Mouse (Mus musculus): ENCODE data around the gene Usp2.
A peak's percentile ranks its signal among the peaks of the same experiment; 100 is the strongest.

Usp2 gene

DNA sequence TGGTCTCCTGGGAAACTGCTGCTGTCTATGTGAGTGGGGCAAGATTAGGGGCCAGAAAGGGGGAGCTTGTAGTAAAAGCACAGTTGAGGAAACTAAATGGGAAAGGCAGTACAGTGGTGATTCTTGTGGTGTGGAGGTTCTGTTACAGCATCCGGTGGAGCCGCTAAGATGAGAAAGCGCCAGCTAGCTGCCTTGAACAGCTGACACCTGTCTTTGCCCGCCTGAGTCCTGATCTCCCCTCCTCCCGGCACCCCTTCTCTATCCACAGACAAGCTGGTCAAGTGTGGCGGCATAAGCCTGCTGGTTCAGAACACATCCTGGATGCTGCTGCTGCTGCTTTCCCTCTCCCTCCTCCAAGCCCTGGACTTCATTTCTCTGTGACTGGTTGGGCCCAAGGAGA lies 19.8 kb upstream of the Usp2 start:
- no peak for DNase-seq

DNA sequence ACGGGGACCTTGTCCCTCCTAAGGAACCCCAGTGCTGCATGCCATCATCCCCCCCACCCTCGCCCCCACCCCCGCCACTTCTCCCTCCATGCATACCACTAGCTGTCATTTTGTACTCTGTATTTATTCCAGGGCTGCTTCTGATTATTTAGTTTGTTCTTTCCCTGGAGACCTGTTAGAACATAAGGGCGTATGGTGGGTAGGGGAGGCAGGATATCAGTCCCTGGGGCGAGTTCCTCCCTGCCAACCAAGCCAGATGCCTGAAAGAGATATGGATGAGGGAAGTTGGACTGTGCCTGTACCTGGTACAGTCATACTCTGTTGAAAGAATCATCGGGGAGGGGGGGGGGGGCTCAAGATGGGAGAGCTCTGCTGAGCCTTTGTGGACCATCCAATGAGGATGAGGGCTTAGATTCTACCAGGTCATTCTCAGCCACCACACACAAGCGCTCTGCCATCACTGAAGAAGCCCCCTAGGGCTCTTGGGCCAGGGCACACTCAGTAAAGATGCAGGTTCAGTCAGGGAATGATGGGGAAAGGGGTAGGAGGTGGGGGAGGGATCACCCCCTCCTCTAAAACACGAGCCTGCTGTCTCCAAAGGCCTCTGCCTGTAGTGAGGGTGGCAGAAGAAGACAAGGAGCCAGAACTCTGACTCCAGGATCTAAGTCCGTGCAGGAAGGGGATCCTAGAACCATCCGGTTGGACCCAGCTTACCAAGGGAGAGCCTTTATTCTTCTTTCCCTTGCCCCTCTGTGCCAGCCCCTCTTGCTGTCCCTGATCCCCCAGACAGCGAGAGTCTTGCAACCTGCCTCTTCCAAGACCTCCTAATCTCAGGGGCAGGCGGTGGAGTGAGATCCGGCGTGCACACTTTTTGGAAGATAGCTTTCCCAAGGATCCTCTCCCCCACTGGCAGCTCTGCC lies 19.0 kb upstream of the Usp2 start:
- DNase-seq: peak; percentile 90

DNA sequence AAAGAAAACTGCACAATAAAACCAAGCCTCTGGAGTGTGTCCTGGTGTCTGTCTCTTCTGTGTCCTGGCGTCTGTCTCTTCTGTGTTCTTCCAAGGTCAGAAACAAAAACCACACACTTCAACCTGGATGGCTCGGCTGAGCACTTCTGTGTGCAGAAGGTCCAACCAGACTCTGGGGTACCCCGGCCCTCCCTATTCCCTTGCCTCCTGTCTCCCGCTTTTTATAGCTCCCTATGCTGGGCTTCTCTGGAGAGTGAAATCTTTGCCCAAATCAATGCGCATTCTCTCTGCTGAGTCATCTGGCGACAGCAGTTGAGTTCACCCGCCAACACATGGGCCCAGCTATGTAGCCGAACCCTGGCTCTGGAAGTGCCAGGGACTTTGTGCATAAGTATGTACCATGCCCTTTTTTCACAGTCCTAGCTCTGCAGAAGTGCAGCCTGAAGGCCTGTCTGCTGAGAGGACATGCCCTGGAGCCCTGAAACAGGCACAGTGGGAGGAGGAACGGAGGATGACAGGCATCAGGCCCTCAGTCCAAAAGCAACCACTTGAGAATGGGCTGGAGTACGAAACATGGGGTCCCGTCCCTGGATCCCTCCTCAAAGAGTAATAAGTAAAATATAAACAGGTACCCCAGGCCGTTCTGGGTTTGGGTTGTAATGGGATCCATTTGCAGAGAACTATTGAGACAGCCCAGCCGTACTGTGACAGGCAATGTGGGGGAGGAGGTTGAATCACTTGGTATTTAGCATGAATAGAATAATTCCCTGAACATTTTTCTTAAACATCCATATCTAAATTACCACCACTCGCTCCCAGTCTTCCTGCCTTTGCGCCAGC lies 18.1 kb upstream of the Usp2 start:
- DNase-seq: peak; percentile 91

DNA sequence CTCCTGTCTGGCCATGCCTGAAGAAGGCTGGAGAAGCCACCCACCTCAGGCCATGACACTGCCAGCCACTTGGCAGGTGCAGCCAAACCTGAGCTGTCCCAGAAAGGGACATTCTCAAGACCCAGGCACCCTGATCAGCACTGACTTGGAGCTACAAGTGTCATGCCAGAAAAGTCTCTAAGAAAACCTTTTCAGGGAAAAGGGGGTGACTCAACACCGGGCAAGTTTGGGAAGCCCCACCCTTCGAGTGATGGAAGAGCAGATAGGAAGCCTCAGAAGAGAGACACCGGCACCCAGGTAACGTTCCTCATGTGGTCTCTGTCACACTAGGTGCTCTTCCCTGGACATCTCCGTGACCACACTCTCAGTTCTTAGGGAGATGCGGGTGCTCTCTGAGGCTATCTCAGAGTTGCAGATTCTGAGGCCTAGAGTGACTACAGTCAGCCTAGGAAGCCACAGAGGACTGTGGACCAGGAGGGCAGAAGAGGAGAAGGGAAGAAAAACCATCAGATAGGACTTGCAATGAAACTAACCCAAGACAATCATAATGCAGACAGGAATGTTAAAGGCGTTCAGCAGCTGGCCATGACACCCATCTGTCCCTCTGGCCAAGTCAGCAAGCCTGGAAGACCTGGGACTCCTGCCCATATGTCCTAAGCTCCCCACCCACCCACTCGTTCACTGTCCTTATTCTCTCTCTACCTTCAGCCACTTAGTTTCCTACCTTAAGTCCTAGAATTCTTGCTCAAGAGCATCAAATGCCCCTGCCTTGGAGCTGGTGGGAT lies 17.2 kb upstream of the Usp2 start:
- DNase-seq: no peak

DNA sequence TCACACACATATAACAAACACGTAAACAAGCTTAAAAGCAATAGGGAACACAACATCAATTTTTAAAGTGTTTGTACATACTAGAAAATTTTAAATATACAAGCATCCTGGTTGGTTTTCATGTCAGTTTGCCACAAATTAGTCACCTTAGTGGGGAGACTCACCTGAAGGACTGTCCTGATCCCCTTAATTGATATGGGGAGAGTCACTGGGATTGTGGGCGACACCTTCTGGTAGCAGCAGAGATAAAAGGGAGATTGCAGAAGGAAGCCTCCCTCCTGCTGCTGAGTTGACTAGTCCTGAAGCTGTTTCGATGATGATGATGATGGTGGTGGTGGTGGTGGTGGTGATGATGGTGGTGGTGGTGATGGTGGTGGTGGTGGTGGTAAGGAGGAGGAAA lies 14.0 kb upstream of the Usp2 start:
- DNase-seq: no peak

DNA sequence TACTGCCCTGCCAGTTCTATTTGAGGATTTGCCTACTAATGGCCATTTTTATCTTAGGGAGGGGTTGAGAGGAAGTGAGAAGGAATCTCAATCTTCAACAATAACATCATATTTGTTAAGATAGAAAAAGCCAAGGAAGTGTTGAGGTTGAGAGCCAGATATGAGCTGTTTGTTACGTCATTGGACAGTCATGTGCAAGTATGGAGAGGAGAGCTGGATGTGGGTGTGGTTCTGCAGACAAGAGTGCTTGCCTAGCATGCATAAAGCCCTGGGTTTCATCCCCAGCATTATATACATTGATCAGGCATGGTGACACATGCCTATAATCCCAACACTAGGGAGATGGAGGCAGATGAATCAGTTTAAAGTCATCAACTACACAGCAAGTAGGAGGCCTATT lies 12.9 kb upstream of the Usp2 start:
- DNase-seq: no peak

DNA sequence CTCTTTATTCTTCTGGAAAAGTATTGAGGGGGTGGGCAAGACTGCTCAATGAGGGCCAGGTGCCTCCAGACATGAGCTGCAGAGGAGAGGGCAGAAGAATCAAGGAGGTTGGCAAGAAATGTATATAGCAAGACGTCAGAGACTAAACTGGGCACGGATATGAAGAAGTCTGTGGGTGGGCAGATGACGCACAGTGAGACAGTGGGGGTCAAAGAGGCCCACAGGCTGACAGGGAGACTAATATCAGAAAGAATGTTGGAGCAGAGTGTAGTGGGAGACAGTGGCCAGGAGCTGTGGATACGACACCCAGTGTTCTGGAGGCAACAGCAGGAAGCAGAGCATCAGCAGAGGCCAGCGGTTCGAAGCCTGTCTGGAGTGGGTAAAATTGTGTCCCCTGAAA lies 8.2 kb upstream of the Usp2 start:
- no peak for DNase-seq

DNA sequence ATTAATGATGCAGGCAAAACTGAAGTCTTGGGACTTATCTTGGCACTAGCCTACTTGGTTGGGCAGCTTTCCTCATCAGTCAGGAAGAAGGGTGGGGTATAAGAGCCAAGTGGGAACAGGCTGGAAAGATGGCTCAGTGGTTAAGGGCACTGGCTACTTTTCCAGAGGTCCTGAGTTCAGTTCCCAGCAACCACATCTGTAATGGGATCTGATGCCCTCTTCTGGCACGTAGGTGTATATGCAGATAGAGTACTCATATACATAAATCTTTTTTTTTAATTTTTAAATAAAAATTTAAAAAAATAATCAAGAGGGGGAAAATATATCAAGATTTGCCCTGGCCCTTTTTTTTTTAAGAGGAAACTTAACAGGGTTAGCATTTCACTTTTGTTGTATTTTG lies 1.6 kb upstream of the Usp2 start:
- DNase-seq: peak; percentile 31

DNA sequence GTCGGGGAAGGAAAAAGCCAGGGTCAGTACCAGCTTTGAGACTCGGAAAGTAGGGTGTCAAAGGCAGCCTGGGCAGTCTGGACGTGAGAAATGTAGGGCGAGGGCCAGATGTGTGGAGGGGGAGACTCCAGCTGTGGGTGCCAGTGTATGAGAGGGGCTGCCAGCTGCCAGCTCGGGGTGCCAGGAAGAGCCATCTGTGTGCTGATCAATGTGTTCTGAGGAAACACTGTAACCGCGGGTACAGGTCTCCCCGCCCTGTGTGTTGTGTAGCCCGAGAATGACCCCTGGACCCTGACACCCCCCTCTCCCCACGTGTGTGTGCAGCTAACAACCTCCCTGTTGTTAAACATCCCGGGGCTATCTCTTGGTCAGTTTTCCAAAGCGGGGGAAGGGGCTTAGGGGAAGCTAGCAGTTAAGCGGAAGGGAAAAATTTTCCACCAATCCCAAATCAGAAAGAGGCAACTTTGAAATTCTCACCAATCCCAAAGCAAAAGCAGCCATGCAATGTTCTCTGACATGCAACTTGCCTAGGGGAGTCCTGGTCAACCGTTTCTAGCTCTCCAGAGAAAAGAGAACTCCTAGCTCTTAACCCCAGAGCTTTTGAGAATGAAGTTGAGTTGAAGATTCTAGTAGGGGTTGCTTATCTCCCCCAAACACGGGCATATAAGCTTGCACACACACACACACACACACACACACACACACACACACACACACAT lies 579 bp downstream of the Usp2 start:
- DNase-seq: no peak

DNA sequence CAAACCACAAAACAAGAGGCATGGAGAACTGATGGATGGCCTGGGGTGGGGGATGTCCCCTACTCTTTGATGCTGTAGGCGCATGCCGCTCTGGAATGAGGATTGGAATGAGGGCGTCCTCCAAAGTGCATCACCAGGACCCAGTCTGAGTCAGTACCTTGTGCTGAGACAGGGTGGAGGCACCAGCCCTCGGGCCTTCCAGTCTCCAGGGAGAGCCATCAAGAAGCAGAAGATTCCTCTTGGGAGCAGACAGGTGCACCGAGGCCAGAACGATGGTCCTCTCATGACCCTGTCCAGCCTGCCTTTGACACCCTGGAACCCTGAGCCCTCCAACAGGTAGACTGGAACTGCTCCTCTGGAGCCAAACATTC lies 1.1 kb downstream of the Usp2 start:
- peak; percentile 62 for DNase-seq

DNA sequence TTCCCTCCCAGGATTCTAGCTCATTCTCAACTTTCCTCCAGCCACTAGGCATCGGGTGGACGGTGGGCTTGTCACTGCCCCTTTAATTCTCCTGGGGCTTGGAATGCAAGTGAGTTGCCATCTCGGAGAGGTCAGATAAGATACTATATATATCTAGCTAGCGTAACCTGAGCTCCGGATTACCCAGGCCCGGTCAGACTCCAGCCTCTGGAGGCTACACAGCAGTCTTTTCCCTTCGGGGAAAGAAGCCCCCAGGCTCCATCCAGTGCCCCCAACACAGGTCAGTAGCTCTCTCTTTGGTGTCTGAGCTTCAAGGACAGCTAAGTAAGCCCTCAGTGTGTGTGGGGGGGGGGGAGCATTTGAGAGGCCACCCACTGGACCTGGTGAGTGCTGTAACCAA lies 2.4 kb downstream of the Usp2 start:
- DNase-seq: peak; percentile 43

DNA sequence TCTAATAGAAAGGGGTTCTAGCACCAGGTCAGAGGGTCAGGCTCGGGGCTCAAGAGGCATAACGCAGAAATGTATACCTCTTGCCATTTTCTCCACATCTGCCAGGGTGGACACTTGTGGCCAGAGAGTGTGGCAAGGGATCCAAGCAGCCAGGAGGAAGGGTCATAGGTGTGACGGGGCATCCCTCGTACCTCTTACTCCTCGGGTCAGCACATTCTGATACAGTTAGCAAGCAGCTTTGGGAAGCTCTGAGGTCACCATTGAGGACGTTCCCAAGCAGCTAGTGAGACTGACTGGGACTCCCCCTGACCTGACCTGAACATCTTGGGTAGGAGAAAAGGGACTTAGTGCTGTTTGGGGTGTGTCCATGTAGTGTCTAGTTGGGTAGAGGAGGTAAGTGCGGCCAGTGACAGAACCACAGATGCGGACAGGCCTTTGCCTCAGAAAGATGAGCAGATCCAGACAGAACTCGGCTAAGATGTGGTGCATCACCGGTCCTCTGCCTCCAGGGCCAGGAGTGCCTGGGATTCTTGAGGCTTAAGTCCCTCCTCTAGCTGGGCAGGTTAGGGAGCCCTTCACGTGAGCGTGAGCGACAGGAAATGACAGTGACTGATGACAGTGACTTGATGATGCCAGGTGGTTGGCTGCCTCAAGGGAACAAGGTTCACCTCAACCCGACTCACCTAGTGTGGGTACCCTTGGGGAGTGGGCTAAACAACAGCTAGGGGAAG lies 3.5 kb downstream of the Usp2 start:
- DNase-seq: peak; percentile 54

DNA sequence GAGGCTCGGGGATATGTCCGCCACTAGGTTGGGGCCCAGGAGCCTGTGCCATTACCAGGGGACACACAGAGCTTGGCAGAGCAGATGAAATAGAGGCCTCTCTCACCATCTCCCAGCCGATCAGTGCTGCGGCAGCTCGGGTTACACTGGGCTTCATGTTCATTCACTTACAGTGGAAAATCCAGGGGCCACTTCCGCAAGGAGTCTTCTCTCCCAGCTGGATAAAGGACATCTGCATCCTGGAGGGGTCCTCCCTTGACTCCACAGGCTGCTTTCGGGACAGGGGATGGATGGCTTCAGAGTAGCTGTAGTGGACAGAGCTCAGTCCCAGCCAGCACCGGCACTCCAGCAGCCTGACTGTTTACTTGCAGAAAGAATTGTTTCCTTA lies 4.0 kb downstream of the Usp2 start:
- DNase-seq: no peak

DNA sequence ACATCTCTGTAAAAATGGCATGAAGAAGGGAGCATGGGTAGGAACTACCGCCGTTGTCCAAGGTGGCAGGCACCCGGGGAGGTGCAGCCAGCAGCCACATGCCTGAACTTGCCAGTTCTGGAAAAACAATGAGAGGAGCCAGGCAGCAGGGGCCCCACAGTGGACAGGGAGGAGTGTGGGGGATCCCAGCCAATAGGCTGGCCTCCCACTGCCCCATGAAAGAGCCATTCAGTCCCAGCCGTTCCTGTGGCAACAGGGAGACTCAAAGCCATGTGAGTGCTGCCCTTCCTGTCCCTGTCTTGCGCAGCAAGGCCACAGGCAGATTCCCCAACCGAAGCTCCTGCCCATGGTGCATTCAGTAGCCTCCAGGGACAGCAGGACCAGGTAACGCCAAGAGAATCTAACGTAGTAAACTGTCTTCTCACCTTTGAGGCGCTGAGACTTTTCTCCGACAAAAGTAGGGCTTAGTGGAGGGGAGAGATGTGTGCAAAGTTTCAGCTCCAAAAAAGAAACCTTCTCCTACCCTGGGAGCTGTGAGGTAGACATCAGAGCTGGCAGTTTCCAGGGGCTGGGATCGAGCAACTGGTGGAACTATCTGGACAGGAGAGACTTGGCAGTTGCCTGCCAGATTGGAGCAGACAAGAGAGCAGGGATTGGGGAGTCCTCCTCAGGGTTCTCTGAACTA lies 5.2 kb downstream of the Usp2 start:
- peak; percentile 72 for DNase-seq

DNA sequence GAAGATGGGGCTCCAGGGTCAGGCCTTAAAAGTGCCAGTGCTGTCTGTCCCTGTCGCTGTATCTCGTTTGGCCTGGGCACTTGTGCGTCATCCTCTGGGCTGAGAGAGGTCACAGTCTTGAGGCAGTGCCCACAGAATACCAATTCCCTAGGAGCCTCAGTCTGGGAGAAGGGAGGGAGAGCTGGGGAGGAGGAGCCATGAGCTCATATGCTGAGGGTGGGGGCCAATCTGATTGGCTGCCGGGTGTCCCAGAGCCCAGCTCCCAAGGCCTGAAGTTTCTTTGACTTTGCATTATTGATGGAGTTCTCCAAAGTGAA lies 5.7 kb downstream of the Usp2 start:
- DNase-seq: peak; percentile 69

DNA sequence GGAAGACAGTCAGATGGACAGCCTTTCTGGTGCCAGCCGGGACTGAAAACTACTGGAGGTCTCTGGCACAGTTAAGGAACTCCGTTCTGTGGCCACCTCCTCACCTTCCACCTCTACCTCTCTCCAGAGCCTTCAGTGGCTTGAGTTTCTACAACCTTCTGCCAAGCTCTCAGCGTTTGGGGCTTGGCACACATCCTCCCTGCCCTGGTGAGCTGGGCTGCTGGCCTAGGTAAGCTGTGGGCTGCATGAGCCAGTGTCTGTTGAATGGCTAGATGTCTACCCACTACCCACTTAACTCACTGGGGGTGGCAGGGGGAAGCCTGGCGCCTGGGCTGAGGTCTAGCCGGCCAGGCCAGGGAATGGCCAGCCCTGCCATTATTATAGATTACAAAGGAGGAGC lies 6.3 kb downstream of the Usp2 start:
- peak; percentile 76 for DNase-seq

DNA sequence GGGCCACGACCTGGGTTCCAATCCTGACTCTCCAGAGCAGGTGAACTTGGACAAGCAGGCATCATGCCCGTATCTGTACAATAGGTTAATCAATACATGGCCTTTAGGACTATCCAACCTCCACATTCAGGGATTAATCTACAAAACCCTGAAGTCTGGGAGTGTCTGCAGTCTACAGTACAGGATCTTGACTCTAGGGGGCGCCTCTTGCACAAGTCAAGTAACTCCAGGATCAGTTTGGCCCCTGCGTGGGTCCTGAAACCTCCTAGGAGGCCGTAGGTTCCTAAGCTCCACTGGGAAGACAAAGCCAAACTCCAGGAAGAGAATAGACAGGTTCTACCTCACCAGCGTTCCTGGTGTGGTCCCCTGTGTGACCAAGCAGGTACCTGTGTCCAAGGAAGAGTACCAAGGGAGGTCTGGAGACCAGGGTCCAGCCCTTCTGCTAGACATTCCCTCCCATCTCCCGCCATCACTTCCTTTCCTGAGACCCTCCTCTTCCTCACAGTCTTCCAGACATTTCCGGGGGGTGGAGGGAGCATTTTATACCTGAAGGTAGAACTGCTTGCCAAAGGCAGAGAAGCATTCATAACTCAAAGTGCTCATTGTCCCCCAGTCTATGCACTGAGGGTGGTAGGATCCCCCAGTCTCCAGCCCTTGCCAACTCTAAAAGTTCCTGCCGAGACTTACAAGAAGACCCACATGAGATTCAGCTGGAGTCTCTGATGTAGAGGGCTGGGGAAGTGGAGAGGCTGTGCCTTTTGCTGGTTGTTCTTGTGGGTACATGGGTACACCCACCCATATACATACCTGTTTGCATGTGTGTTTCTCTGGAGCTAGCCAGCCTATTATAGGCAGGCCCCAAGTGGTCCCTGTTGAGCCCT lies 7.8 kb downstream of the Usp2 start:
- DNase-seq: peak; percentile 77

DNA sequence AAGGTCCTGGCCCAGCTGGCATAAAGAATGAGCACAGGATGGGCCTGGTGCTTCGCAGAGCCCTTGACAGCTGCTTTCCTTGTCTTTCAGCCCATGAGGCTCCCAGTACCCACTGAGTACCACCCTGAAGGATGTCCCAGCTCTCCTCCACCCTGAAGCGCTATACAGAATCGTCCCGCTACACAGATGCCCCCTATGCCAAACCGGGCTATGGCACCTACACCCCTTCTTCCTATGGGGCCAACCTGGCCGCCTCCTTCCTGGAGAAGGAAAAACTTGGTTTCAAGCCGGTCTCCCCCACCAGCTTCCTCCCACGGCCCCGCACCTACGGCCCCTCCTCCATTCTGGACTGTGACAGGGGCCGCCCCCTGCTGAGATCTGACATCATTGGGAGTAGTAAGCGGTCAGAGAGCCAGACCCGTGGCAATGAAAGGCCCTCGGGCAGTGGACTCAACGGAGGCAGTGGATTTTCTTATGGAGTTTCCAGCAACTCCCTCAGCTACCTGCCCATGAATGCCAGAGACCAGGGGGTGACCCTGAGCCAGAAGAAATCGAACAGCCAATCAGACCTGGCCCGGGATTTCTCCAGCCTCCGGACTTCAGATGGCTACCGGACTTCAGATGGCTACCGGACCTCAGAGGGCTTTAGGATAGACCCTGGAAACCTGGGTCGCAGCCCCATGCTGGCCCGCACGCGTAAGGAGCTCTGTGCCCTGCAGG lies 8.6 kb downstream of the Usp2 start:
- peak; percentile 75 for DNase-seq

DNA sequence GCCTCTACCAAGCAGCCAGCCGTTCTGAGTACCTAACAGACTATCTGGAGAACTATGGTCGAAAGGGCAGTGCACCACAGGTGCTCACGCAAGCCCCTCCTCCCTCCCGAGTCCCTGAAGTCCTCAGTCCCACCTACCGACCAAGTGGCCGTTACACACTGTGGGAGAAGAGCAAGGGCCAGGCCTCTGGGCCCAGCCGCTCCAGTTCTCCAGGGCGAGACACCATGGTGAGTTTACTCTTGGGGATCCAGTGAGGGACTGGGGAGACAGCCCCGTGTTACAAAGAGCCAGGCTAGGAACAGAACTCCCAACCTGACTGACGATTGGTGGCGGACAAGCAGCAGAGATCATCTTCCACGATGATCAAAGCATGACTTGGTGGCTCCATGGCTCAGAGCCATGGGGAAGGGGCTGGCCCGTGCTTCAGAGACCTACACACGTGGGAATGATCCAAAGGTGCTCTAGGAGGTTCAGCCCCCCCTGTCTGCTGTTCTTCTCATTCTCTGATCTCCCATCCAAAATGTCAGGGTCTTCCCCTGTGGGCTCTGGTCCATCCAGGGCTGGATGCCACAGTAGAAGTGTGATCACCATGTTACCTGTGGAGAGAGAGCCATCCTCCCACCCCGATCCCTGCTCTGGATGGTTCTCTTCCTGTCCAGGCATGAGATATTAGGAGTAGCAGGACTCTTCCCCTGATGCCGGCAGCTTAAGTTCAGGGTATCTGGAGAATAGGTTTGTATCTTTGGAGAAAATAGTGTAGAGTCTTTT lies 9.4 kb downstream of the Usp2 start:
- peak; percentile 72 for DNase-seq

Measured in cerebellum, adult 9-11 months (tissue).